36 mouse cellular contexts compared by ENCODE assay signal in the genomic region with DNA sequence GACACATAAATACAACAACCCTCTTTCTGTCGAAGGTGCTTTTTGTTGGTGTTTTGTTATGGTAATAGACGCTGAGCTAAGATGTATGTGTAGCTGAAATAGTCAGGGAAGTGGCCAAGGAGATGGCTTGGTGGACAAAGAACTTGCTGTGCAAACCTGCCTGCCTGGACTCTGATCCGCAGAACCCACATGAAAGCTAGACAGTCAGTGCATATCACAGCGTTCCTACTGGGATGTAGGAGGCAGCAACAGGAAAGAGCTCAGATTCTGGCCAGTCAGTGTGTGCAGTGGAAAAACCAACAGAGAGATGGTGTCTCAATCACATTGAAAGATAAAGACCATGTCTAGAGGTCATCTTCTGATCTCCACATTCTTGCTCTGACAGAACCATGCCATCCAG.
"Had no signal": no experiment of that assay in that cellular context is flagged by ENCODE, and none has a peak within 500 bp of the region (broad histone marks: within the 10 kb centered on the region; RNA-seq: fewer than 3 reads in every experiment).

No protein-coding gene starts in this region.

- H3K27me3 ChIP-seq: heart, embryonic 13.5 days; heart, embryonic 15.5 days; hindbrain, embryonic 13.5 days; hindbrain, embryonic 15.5 days; intestine, embryonic 15.5 days; kidney, embryonic 15.5 days had no signal

- H3K4me2 ChIP-seq: heart, embryonic 11.5 days; heart, embryonic 12.5 days; heart, embryonic 13.5 days; heart, embryonic 15.5 days; hindbrain, embryonic 13.5 days; hindbrain, embryonic 14.5 days; hindbrain, embryonic 15.5 days; intestine, embryonic 15.5 days; kidney, embryonic 15.5 days had no signal

- H3K27ac ChIP-seq: heart, adult 2 months; heart, embryonic 10.5 days; heart, embryonic 13.5 days; heart, embryonic 15.5 days; hindbrain, embryonic 10.5 days; hindbrain, embryonic 13.5 days; hindbrain, embryonic 14.5 days; hindbrain, embryonic 15.5 days; hindbrain, postnatal 0 days; intestine, embryonic 15.5 days; kidney, embryonic 15.5 days; kidney, postnatal 0 days; layer of hippocampus, adult 2 months had no signal

- DNase-seq: heart, adult 18-20 months; heart, adult 2 months; heart, postnatal 10 days; heart, postnatal 14 days; heart, postnatal 36 days; heart, postnatal 4 days; kidney, adult 11 months; kidney, adult 18-20 months; kidney, adult 2 months; kidney, adult 8-10 months; kidney, adult 9 months; kidney, postnatal 10 days; kidney, postnatal 14 days; kidney, postnatal 25 days; kidney, postnatal 36 days; kidney, postnatal 4 days; layer of hippocampus, adult 9-11 months; layer of hippocampus, postnatal 36 days had no signal

- H3K9me3 ChIP-seq: heart, embryonic 10.5 days; heart, embryonic 12.5 days; heart, embryonic 13.5 days; heart, embryonic 15.5 days; hindbrain, embryonic 13.5 days; hindbrain, embryonic 15.5 days; intestine, embryonic 15.5 days; kidney, embryonic 15.5 days had no signal

- H3K9ac ChIP-seq: heart, embryonic 12.5 days; heart, embryonic 13.5 days; heart, embryonic 15.5 days; hindbrain, embryonic 13.5 days; hindbrain, embryonic 14.5 days; hindbrain, embryonic 15.5 days; intestine, embryonic 15.5 days; kidney, embryonic 15.5 days had no signal

- H3K36me3 ChIP-seq: heart, embryonic 10.5 days; heart, embryonic 12.5 days; heart, embryonic 13.5 days; heart, embryonic 15.5 days; hindbrain, embryonic 10.5 days; hindbrain, embryonic 13.5 days; hindbrain, embryonic 15.5 days; intestine, embryonic 15.5 days; kidney, embryonic 15.5 days had no signal

- H3K4me1 ChIP-seq: heart, embryonic 10.5 days; heart, embryonic 12.5 days; heart, embryonic 13.5 days; heart, embryonic 15.5 days; hindbrain, embryonic 10.5 days; hindbrain, embryonic 13.5 days; hindbrain, embryonic 15.5 days; intestine, embryonic 15.5 days had no signal

- H3K4me3 ChIP-seq: heart, adult 2 months; heart, embryonic 10.5 days; heart, embryonic 12.5 days; heart, embryonic 13.5 days; heart, embryonic 15.5 days; hindbrain, embryonic 10.5 days; hindbrain, embryonic 13.5 days; hindbrain, embryonic 15.5 days; intestine, embryonic 15.5 days; kidney, embryonic 15.5 days; layer of hippocampus, adult 2 months had no signal

- ATAC-seq: hindbrain, embryonic 16.5 days; hindbrain, postnatal 0 days; inflammation-experienced regulatory T-cells, adult 6 months; intestine, embryonic 15.5 days; intestine, embryonic 16.5 days; intestine, postnatal 0 days had no signal
